Mouse (Mus musculus): ENCODE measurements at regions not wholly inside any gene's neighbourhood (a gene's known extent, or its start where the extent isn't known, plus 50 kb on each side); places are given as distances from the start of the nearest gene placed in this dataset.

DNA sequence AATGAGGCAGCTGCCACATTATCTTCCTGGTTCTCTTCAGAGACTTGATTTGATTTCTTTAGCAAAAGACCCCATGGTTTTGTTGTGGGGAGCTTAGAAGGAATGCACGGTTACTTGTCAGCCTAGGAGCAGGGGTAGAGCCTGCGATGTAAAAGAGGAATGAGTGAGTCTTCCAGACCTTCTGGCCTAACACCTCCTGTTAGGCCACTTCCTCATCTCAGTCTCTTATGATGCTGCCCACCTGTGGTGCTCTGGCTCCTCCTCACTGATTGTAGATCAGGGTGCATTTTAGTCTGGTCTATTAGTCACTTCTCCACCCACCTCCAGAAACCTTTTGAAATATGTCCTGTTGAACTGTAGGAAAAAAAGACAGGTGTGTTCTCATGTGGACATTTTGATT, 113.3 kb upstream of the Prdm1 start:
- no peak for TF ChIP-seq POLR2A (IDR thresholded peaks at IDR 0.05; ENCODE audit: low read depth, low read length)
- TF ChIP-seq CTCF (conservative IDR thresholded peaks at IDR 0.05; ENCODE audit: insufficient read depth, insufficient read length, low read depth, low read length) = no peak

Data from kidney, adult 2 months (tissue).